Mouse (Mus musculus): ENCODE measurements around the gene Cul7.

The Cul7 gene

DNA sequence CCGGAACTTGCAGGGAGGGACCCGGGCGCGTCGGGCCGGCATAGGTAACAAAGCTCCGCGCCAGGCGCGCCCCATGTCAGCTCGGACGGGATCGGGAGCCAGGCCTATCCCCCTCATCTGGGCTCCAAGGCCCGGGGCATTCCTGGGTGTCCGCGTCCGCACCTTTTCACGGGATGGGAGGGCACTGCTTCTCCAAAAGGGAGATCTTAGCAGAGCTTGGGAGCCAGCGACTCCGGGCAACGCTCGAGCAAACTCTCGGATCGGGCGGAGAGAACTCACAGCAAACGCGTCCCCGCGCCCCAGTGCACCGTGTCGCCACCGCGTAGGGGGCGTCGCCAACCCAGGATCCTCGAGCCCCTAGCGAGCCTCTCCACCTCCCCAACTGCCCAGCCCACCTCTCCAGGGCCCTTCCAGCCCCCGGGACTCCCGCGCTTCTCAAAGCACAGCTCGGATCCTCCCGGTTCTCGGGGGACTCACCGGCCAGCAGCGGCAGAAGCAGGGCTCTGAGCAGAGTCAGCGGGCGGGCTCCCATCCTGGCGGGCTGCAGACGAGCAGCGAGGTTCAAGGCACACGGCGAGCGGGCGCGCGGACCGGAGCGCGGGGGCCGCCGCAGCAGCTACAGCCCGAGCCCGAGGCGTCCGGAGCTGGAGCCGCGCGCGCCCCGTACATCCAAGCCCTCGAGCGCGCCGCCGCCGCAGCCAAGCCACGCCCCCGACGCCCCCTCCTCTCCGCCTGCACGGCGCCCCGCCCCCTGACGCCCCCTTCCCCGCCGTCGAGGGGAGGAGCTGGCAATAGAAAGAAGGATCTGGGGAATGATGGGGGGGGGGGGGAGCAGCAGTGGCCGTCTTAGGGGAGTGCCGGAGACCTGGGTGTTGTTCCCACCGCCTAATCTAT lies 21.1 kb upstream of the Cul7 start, which contains the start of gene Ptk7:
Gene Ptk7, minus strand, starts transcription at position 714 of the 894 bp plus-strand sequence.
- DNase-seq = peak; percentile 93

DNA sequence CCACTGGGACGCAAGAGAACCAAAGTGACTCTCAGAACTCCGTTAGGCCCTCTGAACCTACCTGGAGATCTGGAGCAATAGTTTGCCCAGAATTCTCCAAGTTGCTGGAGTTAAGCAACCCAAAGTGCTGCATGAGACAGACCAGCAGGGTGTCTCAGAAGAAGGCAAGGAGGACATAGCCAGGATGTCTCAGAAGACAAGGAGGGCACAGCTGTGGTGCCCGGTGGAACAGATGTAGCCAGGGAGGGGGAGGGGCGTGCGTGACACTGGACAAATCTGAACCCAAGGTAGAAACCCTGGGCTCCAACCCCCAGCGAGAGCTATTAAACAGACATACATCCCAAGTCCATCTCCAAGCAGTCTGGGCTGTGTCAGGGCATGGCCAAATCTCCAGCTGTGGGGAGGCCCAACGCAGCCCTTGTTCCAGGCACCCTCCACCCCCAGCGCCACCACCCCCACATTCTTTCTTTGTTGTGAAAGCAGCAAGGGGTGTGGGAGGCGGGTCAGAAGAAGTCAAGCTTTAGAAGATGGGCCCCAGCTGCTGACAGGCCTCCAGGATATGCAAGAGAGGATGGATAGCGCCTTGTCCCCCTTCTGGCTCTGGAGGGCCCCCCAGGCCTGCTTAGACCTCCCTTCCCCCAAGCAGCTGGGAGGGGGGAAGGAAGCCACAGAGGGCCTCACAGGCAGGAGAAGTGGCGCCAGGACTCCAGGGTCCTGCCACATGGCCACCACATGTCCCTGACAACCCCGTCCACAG lies 20.3 kb upstream of the Cul7 start:
- DNase-seq = peak; percentile 79

- DNase-seq = peak; percentile 49
Measured at GRCm38 (mm10) chr17:46636831-46637523, 13.2 kb upstream of the Cul7 start.

DNA sequence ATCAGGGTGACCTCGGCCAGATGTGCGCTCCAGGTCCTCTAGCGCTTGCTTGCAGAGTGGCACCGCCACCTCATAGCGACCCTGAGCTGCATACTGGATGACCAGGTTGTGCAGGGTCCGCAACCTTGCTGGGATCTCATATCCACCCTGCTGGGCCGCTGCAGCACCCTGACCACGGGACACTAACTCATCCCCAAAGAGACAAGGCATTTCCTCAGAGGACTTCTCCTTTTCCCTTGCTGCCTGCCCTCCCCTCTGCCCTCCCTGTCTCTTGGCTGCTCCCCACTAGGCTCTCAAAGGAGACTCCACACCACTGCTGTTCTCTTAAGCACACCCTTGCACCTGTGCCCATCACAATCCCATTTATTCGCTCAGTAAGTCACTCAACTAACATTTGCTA lies 10.2 kb upstream of the Cul7 start:
- DNase-seq = no peak

DNA sequence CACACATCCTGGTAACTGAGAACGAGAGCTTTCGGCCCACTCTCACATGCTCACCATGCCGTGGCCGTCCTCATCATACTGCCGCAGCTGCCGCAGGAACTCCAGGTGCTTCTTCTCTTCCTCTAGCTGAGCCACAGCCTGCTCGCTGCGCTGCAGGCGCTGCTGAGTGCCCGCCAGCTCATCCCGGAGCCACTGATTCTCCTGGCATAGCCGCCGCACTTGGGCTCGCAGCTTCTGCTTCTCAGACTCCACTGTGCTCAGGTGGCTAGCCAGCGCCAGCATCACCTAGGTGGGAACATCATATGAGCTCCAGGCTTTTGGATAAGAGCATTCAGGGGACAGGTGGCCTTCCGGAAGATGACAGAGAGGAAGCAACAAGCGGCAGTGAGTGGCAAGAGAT lies 8.1 kb upstream of the Cul7 start:
- no peak for DNase-seq

DNA sequence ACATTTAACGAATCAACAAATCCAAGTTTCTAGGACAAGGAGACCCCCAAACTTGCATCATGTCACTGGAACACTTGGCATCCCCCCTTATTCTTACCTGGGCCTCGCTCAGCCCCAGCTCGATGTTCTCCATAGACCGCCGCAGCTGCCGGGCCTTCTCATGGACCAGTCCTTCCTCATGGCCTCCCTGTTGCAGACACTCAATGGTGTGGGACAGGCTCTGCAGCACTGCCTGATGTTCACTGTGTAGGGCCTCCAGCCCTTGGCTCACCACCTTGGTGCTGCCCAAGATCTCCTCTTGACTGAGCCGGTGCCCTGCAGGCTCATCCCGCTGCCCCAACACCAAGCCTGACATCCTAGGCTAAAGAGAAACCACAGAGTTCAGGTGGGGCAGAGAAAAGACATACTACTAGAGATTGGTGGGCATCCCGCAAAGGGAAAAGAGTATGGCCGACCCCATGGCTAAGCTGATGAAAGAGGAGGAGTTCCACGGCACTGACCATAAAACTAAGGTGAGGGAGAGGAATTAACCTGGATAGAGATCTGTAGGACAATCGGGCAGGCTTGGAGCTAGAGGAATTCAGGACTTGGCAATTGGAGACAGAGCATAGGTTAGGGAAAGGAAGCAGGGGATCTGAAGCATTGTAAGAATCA lies 5.9 kb upstream of the Cul7 start:
- DNase-seq = no peak

- DNase-seq = no peak
Measured at GRCm38 (mm10) chr17:46644916-46645475, 5.1 kb upstream of the Cul7 start.

- DNase-seq = peak; percentile 99
Measured at GRCm38 (mm10) chr17:46645561-46646321, 4.4 kb upstream of the Cul7 start, which contains the start of the genes Klc4 and Mrpl2. TSS of gene Klc4 (minus strand) at chr17:46646022. TSS of gene Mrpl2 (plus strand) at chr17:46646229.

DNA sequence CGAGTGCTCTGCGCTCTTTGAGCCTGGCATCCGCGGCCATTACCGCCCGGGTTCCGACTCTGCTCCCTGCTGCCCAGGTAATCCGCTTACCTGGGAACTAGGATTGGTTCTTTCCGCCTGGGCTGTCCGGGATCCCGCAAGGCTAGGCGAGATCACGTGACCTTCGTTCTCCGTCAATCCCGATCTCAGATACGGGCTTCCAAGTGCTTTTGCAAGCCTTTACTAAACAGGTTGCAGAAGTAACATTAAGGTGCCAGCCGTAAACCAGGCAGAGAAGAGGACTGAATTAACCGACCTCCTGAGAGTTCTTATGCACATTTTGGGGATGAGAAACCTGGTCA lies 3.8 kb upstream of the Cul7 start:
- DNase-seq = no peak

DNA sequence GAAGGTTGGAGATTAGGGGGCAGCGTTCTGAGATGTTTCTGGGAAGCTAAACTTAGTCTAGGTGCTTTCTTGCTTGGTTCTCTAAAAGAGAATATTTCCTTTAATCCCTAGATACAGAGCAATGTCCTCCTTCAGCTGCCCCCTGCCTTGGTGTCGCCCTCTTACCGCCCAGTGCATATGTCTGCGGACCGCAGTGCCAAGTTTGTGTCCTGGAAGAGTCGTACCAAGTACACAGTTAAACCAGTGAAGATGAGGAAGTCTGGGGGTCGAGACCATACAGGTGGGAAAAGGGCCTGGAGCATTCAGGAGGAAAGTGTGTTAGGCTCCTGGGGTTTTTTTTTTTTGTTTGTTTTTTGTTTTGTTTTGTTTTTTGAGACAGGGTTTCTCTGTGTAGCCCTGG lies 2.9 kb upstream of the Cul7 start:
- DNase-seq = no peak

DNA sequence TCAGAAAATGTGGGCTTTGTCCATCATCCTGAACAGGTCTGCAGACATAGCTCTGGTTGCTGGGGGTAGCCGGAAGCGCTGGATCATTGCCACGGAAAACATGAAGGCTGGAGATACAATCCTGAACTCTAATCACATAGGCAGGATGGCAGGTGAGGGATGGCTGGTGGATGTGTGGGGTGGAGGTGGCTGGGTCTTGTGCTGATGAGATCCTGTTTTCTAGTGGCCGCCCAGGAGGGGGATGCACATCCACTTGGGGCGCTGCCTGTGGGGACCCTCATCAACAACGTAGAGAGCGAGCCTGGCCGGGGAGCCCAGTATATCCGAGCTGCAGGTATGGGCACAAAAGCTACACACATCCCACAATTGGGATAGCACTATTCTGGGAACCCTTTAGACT lies 1.7 kb upstream of the Cul7 start:
- no peak for DNase-seq

DNA sequence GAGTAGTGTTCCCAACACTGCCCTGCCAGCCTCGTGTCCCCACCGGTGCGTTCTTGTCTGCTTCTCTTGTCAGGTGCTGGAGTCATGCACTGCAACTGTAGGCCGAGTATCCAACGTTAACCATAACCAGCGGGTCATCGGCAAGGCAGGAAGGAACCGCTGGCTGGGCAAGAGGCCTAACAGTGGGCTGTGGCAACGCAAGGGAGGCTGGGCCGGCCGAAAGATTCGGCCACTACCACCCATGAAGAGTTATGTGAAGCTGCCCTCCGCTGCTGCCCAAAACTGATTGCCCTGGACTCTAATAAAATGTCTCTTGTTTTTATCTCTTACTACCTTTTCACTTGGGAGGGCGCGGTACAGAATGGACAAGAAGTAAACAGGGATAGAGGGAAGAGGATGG lies 326 bp upstream of the Cul7 start:
- DNase-seq = no peak

- DNase-seq = no peak
Measured at GRCm38 (mm10) chr17:46651292-46651691, 1.2 kb downstream of the Cul7 start.

- DNase-seq = no peak
Measured at GRCm38 (mm10) chr17:46651755-46652547, 1.8 kb downstream of the Cul7 start.

DNA sequence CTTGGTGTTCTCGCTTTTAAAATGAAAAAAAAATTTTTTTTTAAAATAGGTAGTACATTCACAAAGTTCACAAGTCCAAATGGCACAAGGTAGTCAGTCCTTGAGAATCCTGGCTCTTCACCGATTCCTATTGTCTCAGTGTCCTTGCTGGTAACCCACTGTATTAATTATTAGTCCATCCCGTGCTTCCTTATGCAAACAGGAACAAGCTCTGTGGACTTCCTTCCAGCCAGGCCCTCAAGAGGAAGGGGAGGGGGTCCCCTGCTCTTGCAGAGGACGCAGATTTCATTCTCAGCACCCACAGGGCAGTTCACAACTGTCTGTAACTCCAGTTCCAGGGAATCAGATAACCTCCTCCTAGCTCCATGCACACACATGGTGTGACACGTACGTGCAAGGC lies 5.9 kb downstream of the Cul7 start:
- DNase-seq = no peak

DNA sequence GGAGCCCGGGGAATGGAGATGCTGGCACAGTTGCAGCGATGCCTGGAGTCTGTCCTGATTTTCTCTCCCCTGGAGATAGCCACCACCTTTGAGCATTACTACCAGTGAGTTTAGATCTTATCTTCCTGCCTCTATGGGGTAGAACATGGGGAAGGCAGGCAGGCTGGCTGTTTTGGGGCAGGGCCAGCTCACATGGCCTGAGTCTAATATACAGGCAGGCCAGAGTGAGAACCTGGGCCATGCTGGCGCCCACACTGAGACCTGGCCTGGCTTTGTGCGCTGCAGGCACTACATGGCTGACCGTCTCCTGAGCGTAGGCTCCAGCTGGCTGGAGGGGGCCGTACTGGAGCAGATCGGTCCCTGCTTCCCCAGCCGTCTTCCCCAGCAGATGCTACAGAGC lies 11.2 kb downstream of the Cul7 start:
- no peak for DNase-seq

GRCm38 (mm10) chr17:46661981-46662380 lies 11.8 kb downstream of the Cul7 start:
- no peak for DNase-seq

DNA sequence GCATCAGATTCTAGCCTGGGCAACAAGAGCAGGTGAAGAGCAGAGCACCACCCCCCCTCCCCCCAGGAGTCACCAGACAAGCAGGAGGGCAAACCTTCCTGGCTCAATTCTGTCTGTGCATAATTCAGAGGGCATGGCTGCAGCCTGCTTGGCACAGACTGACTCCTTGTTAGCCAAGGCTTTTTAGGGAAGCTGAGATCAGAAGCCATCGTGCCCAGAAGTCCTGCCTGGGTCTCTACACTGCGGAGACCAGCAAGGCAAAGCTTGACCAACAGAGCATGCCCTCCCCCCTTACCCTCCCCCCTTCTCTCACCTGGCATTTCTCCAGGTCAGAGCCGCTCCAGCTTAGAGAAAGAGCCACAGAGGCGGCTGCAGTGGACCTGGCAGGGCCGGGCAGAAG lies 12.6 kb downstream of the Cul7 start:
- no peak for DNase-seq

DNA sequence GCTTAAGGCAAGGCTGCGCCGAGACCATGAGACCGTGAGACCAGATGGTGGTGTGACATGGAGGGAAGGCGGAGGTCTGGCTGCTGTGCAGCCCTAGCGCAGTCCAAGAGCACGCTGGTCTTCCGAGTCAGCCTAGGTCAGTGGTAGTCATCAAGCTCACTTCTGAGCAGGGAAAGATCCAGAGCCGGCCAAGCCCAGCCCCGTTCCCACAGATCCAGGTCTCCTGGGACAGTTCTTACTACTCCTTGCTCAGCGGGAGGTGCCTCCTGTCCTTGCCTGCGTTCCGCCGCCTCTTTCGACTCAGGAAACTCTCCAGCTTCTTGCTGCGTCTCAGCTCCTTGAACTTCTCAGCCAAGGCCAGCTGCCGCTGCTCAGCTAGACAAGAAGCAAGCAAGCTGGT lies 17.6 kb downstream of the Cul7 start:
- DNase-seq = no peak

DNA sequence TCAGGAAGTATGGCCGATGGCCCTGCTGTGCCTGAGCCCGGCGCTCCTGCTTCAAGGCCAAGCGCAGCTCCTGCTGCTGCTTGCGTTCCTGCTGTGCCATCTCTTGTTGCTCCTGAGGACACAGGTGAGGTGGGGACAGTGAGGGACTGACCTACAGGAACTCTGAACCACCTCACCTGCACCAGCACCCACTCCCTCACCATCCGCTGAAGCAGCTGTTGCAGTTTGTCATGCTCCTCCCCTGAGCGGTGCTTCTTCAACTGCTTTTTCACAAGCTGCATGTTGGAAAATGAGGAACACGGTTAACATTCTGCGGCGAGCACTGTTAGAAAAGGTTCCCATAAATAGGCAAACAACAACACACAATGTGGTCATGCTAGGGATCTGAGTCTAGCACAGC lies 19.8 kb downstream of the Cul7 start:
- no peak for DNase-seq
